Mouse (Mus musculus) fat pad, adult 2 months (tissue): ENCODE results near the gene Tmem38a.

Experiments used
- DNase-seq: peaks from one replicate; pipeline ENCODE4 v3.0.0-alpha.2; 2011; ENCODE audit warnings: low read depth, low spot score; ENCODE audit errors: extremely low read depth

Gene Tmem38a

DNA sequence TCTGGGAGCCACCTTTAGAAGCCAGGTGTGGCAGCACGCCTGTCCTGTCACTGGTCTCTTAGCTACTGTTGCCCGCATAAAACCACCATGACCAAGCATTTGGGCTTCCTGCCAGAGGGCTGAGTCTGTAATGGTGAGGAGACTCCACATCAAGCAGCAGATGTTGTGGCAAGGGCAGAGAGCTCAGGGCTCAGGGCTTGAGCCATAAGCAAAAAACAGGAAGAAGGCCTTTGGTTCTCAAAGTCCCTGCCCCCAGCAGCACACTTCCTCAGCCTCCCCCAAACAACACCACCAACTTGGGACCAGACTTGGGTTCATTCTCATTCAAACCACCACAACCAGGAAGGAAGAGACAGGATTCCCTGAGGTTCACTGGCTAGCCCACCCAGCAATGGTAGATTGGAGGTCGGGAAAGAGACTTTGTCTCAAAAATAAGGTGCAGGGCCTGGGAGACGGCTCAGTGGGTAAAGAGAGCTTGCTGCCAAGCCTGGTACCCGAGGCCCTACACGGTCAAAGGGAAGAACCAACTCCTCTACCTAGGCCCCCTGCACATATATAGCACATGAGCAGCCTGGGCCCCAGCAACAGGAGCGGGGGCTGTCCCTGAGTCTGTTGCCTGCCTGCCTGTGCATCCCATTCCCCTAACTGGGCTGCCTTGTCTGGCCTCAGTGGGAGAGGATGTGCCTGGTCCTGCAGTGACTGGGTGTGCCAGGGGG, 11.4 kb downstream of the Tmem38a start:
- DNase-seq = no peak

DNA sequence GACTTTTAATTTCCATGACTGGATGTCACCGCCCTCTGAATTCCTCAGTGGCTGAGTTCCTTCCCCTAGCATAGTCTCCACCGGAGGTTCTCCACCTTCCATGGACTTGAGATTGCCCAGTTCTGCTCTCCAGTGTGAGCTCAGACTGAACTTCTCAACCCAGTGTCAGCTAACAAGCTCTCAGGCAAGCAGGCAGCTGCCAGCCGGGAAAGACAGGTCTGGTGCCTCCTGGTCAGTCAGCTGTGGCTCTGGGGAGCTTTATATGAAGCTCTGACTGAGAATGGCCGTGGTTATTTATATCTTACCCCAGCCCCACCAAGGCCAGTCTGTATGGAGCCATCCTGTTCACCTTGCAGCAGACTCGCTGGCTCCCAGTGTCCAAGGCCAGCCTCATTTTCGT, 12.5 kb downstream of the Tmem38a start:
- DNase-seq = no peak

DNA sequence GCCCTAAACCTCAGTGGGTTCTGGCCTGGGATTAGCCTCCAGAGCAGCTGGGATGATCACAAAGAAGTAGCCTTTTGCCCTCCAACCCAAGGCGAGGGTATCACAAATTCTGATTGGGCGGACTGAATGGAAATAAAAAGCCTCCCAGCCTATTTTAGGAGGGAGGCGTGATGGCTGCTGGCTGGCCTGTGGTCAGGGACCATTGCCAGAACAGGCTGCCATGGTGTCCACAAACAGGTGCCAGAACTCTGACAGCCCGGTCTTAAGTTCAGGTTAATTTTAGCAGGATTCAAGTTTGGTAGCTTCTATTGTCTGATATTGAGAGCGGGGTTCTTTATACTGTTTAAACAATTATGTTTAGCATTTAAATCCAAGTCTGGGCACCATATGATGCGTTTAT, 16.0 kb downstream of the Tmem38a start:
- DNase-seq = no peak

DNA sequence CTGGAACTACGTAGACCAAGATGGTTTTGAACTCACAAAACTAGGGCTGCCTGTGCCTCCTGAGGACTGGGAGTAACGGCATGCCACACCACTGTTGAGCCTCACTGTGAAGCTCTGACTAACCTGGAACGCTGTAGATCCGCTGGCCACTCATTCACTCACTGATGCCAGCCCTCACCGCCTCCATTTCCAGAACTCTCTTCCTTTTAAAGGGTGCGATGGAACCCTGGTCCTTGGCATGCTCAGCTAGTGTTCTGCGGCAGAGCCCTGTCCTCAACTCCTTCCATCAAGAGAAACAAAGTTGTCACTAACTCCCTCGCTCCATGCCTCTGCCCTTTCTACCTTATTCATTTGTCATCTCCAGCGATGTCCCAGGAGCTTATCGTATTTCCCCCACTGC, 17.0 kb downstream of the Tmem38a start:
- DNase-seq = no peak

DNA sequence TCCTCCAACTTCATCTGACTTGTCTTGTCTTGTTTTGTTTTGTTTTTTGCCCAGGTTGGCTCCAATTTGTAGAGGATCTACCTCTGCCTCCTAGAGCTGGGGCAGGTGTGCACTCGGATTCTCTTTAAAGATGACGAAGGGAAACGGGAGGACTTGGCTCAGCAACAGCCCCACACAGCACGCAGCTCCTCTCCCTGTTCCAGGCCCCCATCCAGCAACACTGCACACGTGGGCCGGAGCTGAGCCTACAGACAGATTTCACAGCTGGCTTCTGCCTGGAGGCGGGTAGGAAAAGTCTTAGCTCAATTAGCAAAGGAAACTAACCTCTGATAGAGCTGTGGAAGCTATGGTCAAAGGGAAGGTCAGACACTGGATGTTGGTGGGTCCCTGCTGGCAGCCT, 17.4 kb downstream of the Tmem38a start:
- no peak for DNase-seq

DNA sequence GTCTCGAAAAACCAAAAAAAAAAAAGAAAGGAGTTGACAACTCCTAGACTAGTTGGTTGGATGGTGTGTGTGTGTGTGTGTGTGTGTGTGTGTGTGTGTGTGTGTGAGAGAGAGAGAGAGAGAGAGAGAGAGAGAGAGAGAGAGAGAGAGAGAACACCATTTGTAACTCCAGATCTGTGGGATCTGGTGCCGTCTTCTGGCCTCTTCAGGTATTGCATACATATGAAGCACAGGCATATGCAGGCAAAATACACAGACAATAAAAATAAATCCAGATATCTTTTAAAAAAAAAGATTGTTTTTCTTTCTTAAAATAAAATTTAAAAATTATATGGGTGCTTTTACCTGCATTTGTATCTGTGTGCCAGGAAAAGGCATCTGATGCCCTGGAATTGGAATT, 18.3 kb downstream of the Tmem38a start:
- no peak for DNase-seq
